Mouse (Mus musculus): ENCODE data around the gene Kdelr1.

Gene Kdelr1

GRCm38 (mm10) chr7:45916056-45917003 is 43.8 kb downstream of the Kdelr1 start:
- DNase-seq (ENCODE audit: low spot score in 2 of 2), result peak; percentile 71 to 79

GRCm38 (mm10) chr7:45917004-45917704 is 44.6 kb downstream of the Kdelr1 start:
- DNase-seq (ENCODE audit: low spot score in 2 of 2), result no peak

- no peak for DNase-seq (ENCODE audit: low spot score in 2 of 2)
Measured at GRCm38 (mm10) chr7:45917926-45918325, 45.4 kb downstream of the Kdelr1 start.

GRCm38 (mm10) chr7:45919083-45919671 is 46.6 kb downstream of the Kdelr1 start:
- no peak for DNase-seq (ENCODE audit: low spot score in 2 of 2)

GRCm38 (mm10) chr7:45919761-45920160 is 47.2 kb downstream of the Kdelr1 start:
- DNase-seq (ENCODE audit: low spot score in 2 of 2), result no peak

GRCm38 (mm10) chr7:45920583-45921241 is 48.1 kb downstream of the Kdelr1 start:
- DNase-seq (ENCODE audit: low spot score in 2 of 2), result no peak

- DNase-seq (ENCODE audit: low spot score in 2 of 2), result no peak
Measured at GRCm38 (mm10) chr7:45921242-45921621, 48.7 kb downstream of the Kdelr1 start, which contains the start of gene Emp3. TSS of gene Emp3 (minus strand) at chr7:45921404.

- no peak for DNase-seq (ENCODE audit: low spot score in 2 of 2)
Measured at GRCm38 (mm10) chr7:45921950-45922600, 49.5 kb downstream of the Kdelr1 start.

- peak; percentile 89 to 96 for DNase-seq (ENCODE audit: low spot score in 2 of 2)
Measured at GRCm38 (mm10) chr7:45922928-45923761, 50.6 kb downstream of the Kdelr1 start.

GRCm38 (mm10) chr7:45923762-45924428 is 51.3 kb downstream of the Kdelr1 start, which contains the start of gene Ccdc114:
TSS of gene Ccdc114 (plus strand) at chr7:45924072.
- DNase-seq (ENCODE audit: low spot score in 2 of 2), result peak in 1 of 2 experiments; percentile 36

- no peak for DNase-seq (ENCODE audit: low spot score in 2 of 2)
Measured at GRCm38 (mm10) chr7:45924429-45924816, 51.9 kb downstream of the Kdelr1 start.

- DNase-seq (ENCODE audit: low spot score in 2 of 2), result no peak
Measured at GRCm38 (mm10) chr7:45928626-45929295, 56.2 kb downstream of the Kdelr1 start.

- no peak for DNase-seq (ENCODE audit: low spot score in 2 of 2)
Measured at GRCm38 (mm10) chr7:45929688-45930087, 57.1 kb downstream of the Kdelr1 start.

All from left cerebral cortex, adult 9 months (tissue).